Mouse (Mus musculus) erythroblast, embryonic 14.5 days (primary cell): ENCODE measurements at regions not wholly inside any gene's neighbourhood (a gene's known extent, or its start where the extent isn't known, plus 50 kb on each side); places are given as distances from the start of the nearest gene placed in this dataset.

ENCODE experiments used
- GATA1 ChIP-seq: IDR thresholded peaks from 2 replicates; pipeline ENCODE4 v1.6.1; 2012; ENCODE audit warnings: low read length, inconsistent platforms, mixed read lengths
- TAL1 ChIP-seq: IDR thresholded peaks from 3 replicates; pipeline ENCODE4 v1.6.1; 2012; ENCODE audit warnings: low read length, inconsistent platforms, mixed read lengths

DNA sequence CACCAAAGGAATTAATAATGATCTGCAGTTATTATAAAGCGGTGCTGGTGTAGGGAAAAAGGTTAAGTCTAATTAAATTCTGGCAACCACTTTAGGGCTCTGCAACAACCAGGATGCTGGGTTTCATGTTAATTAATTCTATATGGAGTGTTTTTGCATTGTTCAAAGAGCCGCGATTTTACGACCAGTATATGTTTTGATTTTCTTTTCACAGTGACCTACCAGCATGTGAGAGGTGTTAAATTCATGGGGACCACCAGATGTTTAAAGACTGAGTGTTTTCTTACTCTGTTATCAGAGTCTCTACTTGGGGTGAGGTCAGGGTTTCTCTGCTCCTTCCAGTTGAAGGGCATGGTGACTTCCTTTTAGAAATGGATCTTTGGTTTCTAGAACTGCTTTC is 164.8 kb upstream of the Zmiz1 start:
- TF ChIP-seq TAL1: no peak
- no peak for TF ChIP-seq GATA1
